Mouse (Mus musculus): ENCODE measurements around the gene Hdac4.

The Hdac4 gene

DNA sequence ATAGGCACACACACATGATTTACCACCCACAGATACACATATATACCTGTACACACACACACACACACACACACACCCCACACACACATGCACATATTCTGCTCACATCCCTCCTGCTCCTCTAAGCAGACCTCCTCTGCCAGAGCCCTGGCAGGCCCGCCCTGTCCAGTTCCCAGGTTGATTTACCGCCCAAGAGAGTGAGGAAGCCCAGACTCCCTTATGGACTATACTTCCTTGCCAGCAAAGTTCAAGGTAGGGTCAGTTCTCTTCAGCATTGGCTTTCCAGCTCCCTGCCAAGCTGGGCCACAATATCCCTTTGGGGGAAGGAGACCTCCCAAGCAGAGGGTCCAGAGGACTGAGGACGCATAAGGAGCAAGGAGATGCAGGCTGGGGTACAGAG is 280.9 kb downstream of the Hdac4 start:
- DNase-seq: no peak

DNA sequence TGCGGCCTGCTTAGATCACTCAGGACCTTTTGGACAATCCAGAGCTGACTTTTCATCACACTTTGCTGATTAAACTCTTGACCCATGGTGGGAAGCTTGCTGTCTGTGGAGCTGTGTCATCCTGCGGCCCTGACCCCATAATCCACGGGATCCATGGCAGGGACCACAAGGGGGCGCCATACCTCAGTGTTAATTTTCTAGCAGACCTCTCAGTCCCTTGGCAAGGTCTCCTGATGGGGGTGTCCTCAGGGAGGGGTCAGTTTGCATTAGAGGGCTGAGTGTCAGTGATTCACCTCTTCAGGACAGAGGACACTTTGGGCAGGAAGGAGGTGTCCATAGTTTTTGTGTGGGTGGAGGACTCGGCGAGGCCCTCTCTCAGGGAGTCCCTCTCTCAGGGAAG is 281.6 kb downstream of the Hdac4 start:
- DNase-seq: peak; percentile 51

DNA sequence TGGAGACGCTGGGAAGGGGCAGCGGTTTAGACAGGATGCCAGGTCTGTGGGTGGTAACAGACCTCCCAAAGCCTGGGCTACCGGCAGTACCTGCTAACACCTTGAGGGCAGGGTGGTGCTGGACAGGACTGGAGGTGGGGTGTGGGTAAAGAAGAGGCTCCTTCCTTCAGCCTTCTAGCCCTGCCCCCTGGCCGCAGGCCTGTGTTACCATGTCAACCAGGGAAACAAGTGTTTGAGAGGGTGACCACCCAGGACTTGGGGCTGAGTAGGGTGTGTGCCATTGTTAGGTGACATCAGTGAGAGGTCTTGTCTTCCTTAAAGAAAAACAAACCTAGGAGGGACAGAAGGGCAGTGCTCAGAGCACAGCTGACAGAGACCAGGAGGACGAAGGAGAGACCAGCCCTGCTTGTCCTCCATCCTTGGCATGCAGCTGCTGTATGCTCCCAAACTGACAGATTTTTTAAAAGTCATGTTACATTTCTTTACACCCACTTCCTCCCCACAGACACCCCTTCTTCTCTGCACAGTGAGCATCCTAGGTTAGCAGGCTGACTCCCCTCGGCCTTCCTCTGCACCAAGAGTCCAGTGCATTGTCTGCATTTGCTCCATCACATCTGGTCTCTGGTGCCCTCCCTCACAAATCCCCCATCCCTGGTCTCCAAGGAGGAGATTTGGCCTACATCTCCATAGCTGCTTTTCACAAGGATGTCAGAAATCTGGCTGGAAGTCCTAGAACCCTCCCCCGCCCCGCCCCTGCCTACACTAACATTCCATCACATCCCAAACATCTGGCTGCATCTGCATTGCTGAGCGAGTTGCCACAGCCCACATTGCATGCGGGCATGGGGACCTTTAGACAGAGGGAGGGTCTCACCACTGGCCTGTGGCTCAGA is 283.0 kb downstream of the Hdac4 start:
- DNase-seq: peak; percentile 20

DNA sequence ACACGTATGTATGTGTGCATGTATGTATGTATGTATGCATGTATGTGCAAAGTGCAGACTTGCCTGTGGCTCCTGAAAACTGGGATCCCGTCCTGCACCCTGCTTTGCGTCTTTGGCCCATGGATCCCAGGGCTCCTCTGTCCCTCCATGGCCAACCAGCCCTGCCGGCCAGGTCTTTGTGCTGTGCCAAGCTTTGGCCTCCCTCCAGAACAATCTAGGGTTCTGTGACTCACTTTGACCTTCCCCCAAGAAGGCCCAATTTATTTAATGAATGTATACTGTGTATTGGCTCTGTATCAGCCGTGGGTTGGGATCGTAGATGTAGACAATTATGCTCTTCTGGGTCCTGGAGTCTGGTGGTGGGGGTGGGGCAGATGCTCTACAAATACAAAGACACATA is 290.2 kb downstream of the Hdac4 start:
- DNase-seq: no peak

DNA sequence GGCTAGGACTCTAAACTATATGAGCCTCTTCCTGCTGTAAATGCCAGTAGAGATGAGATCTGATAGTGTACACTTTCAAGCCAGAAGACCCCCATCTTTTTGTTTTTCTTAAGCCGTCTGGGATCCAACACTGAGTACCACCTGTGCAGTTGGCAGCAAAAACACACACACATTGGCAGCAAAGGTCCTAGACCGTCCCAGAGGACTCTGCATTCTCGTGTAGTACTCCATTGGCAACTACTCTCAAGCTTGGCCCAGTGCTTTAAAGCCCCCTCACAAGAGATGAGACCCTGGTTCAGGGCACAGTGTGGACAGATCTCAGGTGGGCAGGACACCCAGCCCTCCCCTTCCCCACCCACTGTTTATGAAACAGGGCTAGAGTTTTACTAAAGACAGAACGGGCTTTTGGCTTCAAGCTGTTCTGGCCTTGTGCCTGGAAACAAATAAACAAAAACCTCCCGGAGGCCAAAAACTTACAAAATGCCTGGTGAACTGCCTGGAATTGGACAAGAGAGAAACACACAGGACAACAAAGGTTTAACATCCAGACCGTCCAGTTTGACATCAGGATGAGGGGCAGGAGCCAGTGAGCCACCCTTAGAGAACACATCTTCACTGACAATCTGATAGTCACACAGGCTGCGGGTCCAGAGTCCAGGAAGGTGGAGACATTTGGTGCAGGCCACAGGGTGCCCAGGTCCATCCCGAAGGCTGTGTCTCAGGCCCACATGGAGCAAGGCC is 292.1 kb downstream of the Hdac4 start:
- no peak for DNase-seq

DNA sequence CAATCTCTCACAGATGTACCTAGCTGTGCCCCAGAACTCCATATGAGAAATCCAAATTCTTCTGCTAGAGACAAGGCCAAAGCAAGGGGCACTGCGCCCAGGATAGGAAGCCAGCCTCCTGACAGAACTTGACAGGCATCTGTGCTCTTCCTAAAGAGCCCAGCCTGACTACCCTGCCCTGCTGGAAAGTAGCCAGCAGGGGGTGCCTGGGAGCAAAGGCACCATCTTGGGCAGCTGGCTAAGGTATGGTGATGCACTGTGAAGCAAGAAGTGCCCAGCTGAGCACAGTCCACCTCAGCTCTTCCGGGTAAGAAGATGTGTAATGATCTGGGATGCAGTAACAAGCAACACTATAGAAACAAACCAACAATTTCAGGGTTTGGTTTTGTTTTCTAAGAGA is 298.4 kb downstream of the Hdac4 start:
- no peak for DNase-seq

DNA sequence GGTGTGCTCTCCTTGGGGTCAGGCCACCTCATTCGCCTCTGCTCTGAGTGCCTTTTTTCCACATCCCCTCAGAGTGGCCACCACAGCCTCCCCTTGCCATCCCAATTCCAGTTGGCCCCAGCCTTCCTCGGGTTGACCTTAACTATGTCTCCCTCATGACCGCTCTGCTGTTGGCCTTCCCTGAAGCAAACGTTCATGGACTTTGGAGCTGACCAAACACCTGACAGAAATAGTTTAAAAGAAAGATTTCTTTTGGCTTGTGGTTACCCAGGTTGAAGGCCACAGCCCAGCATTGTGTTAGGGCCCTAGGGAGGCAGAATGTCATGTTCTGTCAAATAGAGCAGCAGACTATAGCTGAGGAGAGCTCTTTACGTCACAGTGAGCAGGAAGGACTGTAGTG is 301.2 kb downstream of the Hdac4 start:
- no peak for DNase-seq

DNA sequence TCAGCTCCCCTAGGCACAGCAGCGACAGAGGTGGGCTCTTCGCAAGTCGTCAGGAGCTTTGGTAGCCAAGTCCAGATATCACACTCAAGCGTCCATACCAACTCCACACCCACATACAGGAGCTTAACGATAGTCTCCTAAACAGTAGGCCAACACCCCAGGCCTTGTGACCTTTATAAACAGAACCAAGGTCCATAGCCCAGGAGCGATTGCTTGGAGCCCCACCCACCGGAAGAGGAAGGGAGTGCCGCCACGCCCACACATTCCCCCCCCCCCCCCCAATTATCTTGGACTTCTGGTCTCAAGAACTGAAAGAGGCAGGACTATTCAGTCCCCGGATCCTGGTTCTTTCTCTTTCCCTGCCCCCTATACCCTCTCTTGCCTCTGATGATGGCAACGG is 301.9 kb downstream of the Hdac4 start:
- DNase-seq: no peak

DNA sequence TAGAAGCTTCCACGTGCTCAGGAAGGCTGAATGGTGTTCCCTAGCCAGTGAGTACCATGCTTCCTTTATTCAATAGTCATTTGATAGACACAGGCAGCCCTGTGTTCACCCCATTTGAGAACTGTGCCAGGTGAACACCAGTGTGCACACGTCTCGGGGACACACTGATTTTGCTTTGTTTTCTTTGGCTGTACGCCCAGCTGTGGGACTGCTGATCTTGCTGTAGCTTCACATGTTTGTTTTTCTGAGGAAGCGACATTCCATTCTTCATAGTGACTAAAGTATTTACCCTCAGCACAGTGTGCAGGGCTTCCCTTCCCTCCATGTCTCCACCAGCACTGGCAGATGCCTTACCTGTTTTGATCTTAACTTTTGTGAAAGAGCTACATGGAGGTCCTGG is 312.4 kb downstream of the Hdac4 start:
- peak; percentile 20 for DNase-seq

DNA sequence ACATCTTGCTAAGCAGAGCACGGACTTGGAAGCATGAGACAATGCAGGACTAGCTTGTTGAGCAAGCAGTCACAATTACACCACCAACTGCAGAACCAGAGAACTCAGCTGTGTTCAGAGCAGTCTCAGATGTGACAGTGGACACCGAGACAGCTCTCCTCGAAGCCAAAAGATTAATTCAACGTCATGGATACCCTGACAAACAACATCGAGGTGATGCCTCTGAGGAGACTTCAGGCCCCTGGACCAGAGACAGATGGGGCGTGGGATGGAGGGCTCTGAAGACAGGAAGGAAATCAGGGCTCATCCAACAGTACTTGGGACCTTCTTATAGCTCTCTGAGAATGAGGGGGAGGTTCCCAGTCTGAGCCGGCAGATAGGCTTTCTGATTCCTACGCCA is 314.6 kb downstream of the Hdac4 start:
- no peak for DNase-seq

DNA sequence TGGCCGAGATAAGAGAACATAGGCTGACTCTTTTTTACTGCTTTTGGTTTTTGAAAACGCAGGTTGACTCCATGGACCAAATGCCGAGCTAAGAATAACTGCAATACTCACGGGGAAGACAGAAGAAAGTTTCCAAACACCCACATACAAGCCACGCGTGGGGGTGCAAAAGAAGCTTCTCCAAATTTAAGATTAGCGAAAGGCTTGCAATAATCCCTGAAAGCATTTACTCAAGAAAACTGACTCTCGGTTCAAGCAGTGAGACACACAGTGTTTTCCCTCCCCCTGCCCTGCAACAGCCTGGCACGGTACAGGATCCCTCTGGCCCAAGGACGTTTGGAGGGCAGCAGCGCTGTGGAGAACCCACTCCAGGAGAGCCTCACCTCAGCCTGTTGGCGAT is 315.3 kb downstream of the Hdac4 start:
- no peak for DNase-seq
